In genomic region chr16:17496499-17497305, GRCm38 (mm10) we compare ENCODE assay signal across 7 mouse cellular contexts. TPM values are rescaled to one million over a fixed set of nuclear protein-coding genes. Genes with fewer than 3 reads are reported as not detected.
A peak's percentile ranks its signal among the peaks of the same experiment; 100 is the strongest.
DNase-seq lines count a peak whose midpoint lies in the region; ATAC-seq and TF ChIP-seq lines count a peak whose summit lies in the region.

No protein-coding gene starts in this region.

- no peak for ATAC-seq in lung, embryonic 14.5 days (ENCODE audit: insufficient read depth)
- ATAC-seq in heart, embryonic 15.5 days (replicated peaks; ENCODE audit: insufficient number of reproducible peaks, insufficient read depth, low FRiP score, low read depth) = peak; percentile 33; the same call in 1 of the 2 replicates
- peak; percentile 27; the same call in 1 of the 2 replicates for ATAC-seq in midbrain, embryonic 15.5 days (replicated peaks)
- no peak for ATAC-seq in erythroblast, adult 5-6 weeks (replicated peaks; ENCODE audit: low FRiP score, poor library complexity, severe bottlenecking)

- no peaks in the 10 kb centered on the region for H3K9me3 ChIP-seq in lung, embryonic 14.5 days (ENCODE audit: low read depth, low read length)
- H3K9me3 ChIP-seq in heart, embryonic 15.5 days (replicated peaks) = no peaks in the 10 kb centered on the region
- H3K9me3 ChIP-seq in midbrain, embryonic 15.5 days = no peaks in the 10 kb centered on the region

- no peak overlapping the region for H3K9ac ChIP-seq in lung, embryonic 14.5 days
- H3K9ac ChIP-seq in heart, embryonic 15.5 days = no peak overlapping the region
- no peak overlapping the region for H3K9ac ChIP-seq in midbrain, embryonic 15.5 days

- H3K27me3 ChIP-seq in lung, embryonic 14.5 days (ENCODE audit: insufficient read depth, low read length) = no peaks in the 10 kb centered on the region
- no peaks in the 10 kb centered on the region for H3K27me3 ChIP-seq in cerebellum, adult 2 months (ENCODE audit: control insufficient read depth, insufficient read depth, low read length)
- no peaks in the 10 kb centered on the region for H3K27me3 ChIP-seq in heart, embryonic 15.5 days
- H3K27me3 ChIP-seq in midbrain, embryonic 15.5 days (replicated peaks) = no peaks in the 10 kb centered on the region

- TF ChIP-seq POLR2A in cerebellum, adult 2 months (IDR thresholded peaks at IDR 0.05; ENCODE audit: borderline replicate concordance, insufficient read depth, low read length) = no peak

- no peaks in the 10 kb centered on the region for H3K36me3 ChIP-seq in lung, embryonic 14.5 days (ENCODE audit: insufficient read depth)
- H3K36me3 ChIP-seq in heart, embryonic 15.5 days = no peaks in the 10 kb centered on the region
- H3K36me3 ChIP-seq in midbrain, embryonic 15.5 days (replicated peaks) = no peaks in the 10 kb centered on the region

- no peaks in the 10 kb centered on the region for H3K4me1 ChIP-seq in lung, embryonic 14.5 days (ENCODE audit: insufficient read depth)
- H3K4me1 ChIP-seq in cerebellum, adult 2 months (ENCODE audit: control insufficient read depth, insufficient read depth, low read length) = peaks cover 56% of the 10 kb centered on the region
- peaks cover 10% of the 10 kb centered on the region for H3K4me1 ChIP-seq in heart, embryonic 15.5 days (replicated peaks)
- peaks cover 20% of the 10 kb centered on the region for H3K4me1 ChIP-seq in midbrain, embryonic 15.5 days

- no peak overlapping the region for H3K4me2 ChIP-seq in lung, embryonic 14.5 days
- no peak overlapping the region for H3K4me2 ChIP-seq in heart, embryonic 15.5 days
- H3K4me2 ChIP-seq in midbrain, embryonic 15.5 days = no peak overlapping the region

- no peak overlapping the region for H3K27ac ChIP-seq in lung, embryonic 14.5 days (ENCODE audit: low read depth)
- H3K27ac ChIP-seq in cerebellum, adult 2 months (ENCODE audit: insufficient read depth, low read length) = peak overlapping the region; percentile 95
- H3K27ac ChIP-seq in heart, embryonic 15.5 days = no peak overlapping the region
- peak overlapping the region; percentile 94 for H3K27ac ChIP-seq in layer of hippocampus, adult 2 months
- peak overlapping the region; percentile 49 for H3K27ac ChIP-seq in midbrain, embryonic 15.5 days

- TF ChIP-seq CTCF in lung, embryonic 14.5 days (IDR thresholded peaks at IDR 0.05; ENCODE audit: low read depth) = no peak
- TF ChIP-seq CTCF in cerebellum, adult 2 months (IDR thresholded peaks at IDR 0.05; ENCODE audit: borderline replicate concordance, insufficient read depth, low read depth, low read length) = no peak
- no peak for TF ChIP-seq CTCF in layer of hippocampus, adult 2 months (conservative IDR thresholded peaks at IDR 0.05)

- DNase-seq in lung, embryonic 14.5 days = peak; percentile 82
- DNase-seq in lung, postnatal 25 days (ENCODE audit: low spot score) = no peak
- peak; percentile 77 to 84 for DNase-seq in cerebellum, adult 2 months
- DNase-seq in layer of hippocampus, adult 2 months (ENCODE audit: low spot score in 2 of 2) = peak; percentile 84

- 38% methylated on average over 2 of the region's 2 CpGs for WGBS in lung, embryonic 14.5 days
- 2% methylated on average over 2 of the region's 2 CpGs for WGBS in cerebellum, adult 2 months
- 23% methylated on average over 2 of the region's 2 CpGs for WGBS in heart, embryonic 15.5 days
- 67% methylated on average over 2 of the region's 2 CpGs for WGBS in midbrain, embryonic 15.5 days

- no peak overlapping the region for H3K4me3 ChIP-seq in lung, embryonic 14.5 days (ENCODE audit: low read depth, low read length)
- H3K4me3 ChIP-seq in cerebellum, adult 2 months (replicated peaks; ENCODE audit: insufficient read depth, low read depth, low read length) = no peak overlapping the region
- H3K4me3 ChIP-seq in heart, embryonic 15.5 days = no peak overlapping the region
- H3K4me3 ChIP-seq in layer of hippocampus, adult 2 months = no peak overlapping the region
- no peak overlapping the region for H3K4me3 ChIP-seq in midbrain, embryonic 15.5 days

RNA-seq across cellular contexts. Expression of gene Aifm3, which starts 7.3 kb away (rescaled TPM):
- 1.3 and 1.5 TPM in 2 replicates for polyA plus RNA-seq in lung, embryonic 14.5 days (2014; fragmentation: Nextera tagmentation; extraction: Ambion mirVana)
- polyA plus RNA-seq in cerebellum, adult 2 months (2012; rRNA removed) = 472 and 503 TPM in 2 replicates
- 0.91 and 1.6 TPM in 2 replicates for polyA plus RNA-seq in heart, embryonic 15.5 days (2015; fragmentation: Nextera tagmentation; extraction: Ambion mirVana)
- 100 to 1,000 TPM; 112 to 116 TPM for total RNA-seq in layer of hippocampus, adult 2 months (2021)
- 16.8 and 17.9 TPM in 2 replicates for polyA plus RNA-seq in midbrain, embryonic 15.5 days (2015; fragmentation: Nextera tagmentation; extraction: Ambion mirVana)
- total RNA-seq in erythroblast, adult 5-6 weeks (2015; ENCODE audit: low replicate concordance) = not detected in 2 replicates
- total RNA-seq in erythroblast, adult 5-6 weeks (2017; ENCODE audit: low replicate concordance) = not detected in 2 replicates

RNA-seq across cellular contexts. Expression of gene Lztr1, which starts 11.8 kb away (rescaled TPM):
- polyA plus RNA-seq in lung, embryonic 14.5 days (2014; fragmentation: Nextera tagmentation; extraction: Ambion mirVana) = 78.4 and 80.0 TPM in 2 replicates
- polyA plus RNA-seq in cerebellum, adult 2 months (2012; rRNA removed) = 240 and 242 TPM in 2 replicates
- 45.6 and 60.6 TPM in 2 replicates for polyA plus RNA-seq in heart, embryonic 15.5 days (2015; fragmentation: Nextera tagmentation; extraction: Ambion mirVana)
- 100 to 1,000 TPM; 186 to 201 TPM for total RNA-seq in layer of hippocampus, adult 2 months (2021)
- 146 and 164 TPM in 2 replicates for polyA plus RNA-seq in midbrain, embryonic 15.5 days (2015; fragmentation: Nextera tagmentation; extraction: Ambion mirVana)
- total RNA-seq in erythroblast, adult 5-6 weeks (2015; ENCODE audit: low replicate concordance) = 5.2 and 26.1 TPM in 2 replicates
- total RNA-seq in erythroblast, adult 5-6 weeks (2017; ENCODE audit: low replicate concordance) = 10.3 and 22.4 TPM in 2 replicates

RNA-seq across cellular contexts. Expression of gene Thap7, which starts 34.2 kb away (rescaled TPM):
- 47.4 and 51.4 TPM in 2 replicates for polyA plus RNA-seq in lung, embryonic 14.5 days (2014; fragmentation: Nextera tagmentation; extraction: Ambion mirVana)
- polyA plus RNA-seq in cerebellum, adult 2 months (2012; rRNA removed) = 74.3 TPM in 2 replicates
- polyA plus RNA-seq in heart, embryonic 15.5 days (2015; fragmentation: Nextera tagmentation; extraction: Ambion mirVana) = 29.5 and 38.7 TPM in 2 replicates
- 10 to 100 TPM; 42.3 to 45.4 TPM for total RNA-seq in layer of hippocampus, adult 2 months (2021)
- polyA plus RNA-seq in midbrain, embryonic 15.5 days (2015; fragmentation: Nextera tagmentation; extraction: Ambion mirVana) = 60.4 and 65.3 TPM in 2 replicates
- total RNA-seq in erythroblast, adult 5-6 weeks (2015; ENCODE audit: low replicate concordance) = 9.8 and 11.9 TPM in 2 replicates
- total RNA-seq in erythroblast, adult 5-6 weeks (2017; ENCODE audit: low replicate concordance) = 3.8 and 7.7 TPM in 2 replicates

RNA-seq across cellular contexts. Expression of gene Crkl, which starts 44.9 kb away (rescaled TPM):
- polyA plus RNA-seq in lung, embryonic 14.5 days (2014; fragmentation: Nextera tagmentation; extraction: Ambion mirVana) = 61.9 and 74.1 TPM in 2 replicates
- polyA plus RNA-seq in cerebellum, adult 2 months (2012; rRNA removed) = 37.9 and 41.0 TPM in 2 replicates
- polyA plus RNA-seq in heart, embryonic 15.5 days (2015; fragmentation: Nextera tagmentation; extraction: Ambion mirVana) = 40.6 and 46.3 TPM in 2 replicates
- 10 to 100 TPM; 33.5 to 37.4 TPM for total RNA-seq in layer of hippocampus, adult 2 months (2021)
- 83.2 and 89.6 TPM in 2 replicates for polyA plus RNA-seq in midbrain, embryonic 15.5 days (2015; fragmentation: Nextera tagmentation; extraction: Ambion mirVana)
- 7.7 and 16.3 TPM in 2 replicates for total RNA-seq in erythroblast, adult 5-6 weeks (2015; ENCODE audit: low replicate concordance)
- 8.1 and 16.1 TPM in 2 replicates for total RNA-seq in erythroblast, adult 5-6 weeks (2017; ENCODE audit: low replicate concordance)

Comparison
In these comparisons a context has a peak if more than half of its experiments do, and no peak if none do; other contexts are left out.
1. ATAC-seq: peak in heart, embryonic 15.5 days (single experiment) and midbrain, embryonic 15.5 days (single experiment); none in lung, embryonic 14.5 days (single experiment) and erythroblast, adult 5-6 weeks (single experiment).
2. H3K27ac ChIP-seq: peak in cerebellum, adult 2 months (single experiment), layer of hippocampus, adult 2 months (single experiment) and midbrain, embryonic 15.5 days (single experiment); none in lung, embryonic 14.5 days (single experiment) and heart, embryonic 15.5 days (single experiment).
3. RNA of gene Aifm3, which starts 7.3 kb away (polyA plus RNA-seq): 472 to 503 TPM in cerebellum, adult 2 months; 16.8 to 17.9 TPM in midbrain, embryonic 15.5 days, 1.3 to 1.5 TPM in lung, embryonic 14.5 days and 0.91 to 1.6 TPM in heart, embryonic 15.5 days; every median in the first group is over 10 times any median in the second.